Mouse (Mus musculus) neural tube, embryonic 12.5 days (tissue): ENCODE results near the gene Vmn1r43. TPM values are rescaled to one million over a fixed set of nuclear protein-coding genes. Genes with fewer than 3 reads are reported as not detected.
"Not testable (repeated sequence)": the region's sequence is repeated elsewhere in the genome, so short reads cannot be mapped to it uniquely, and the experiment has no call there.

Experiments
- ATAC-seq: fragments of 200-750 bp; cut with Nextera tagmentation; 2 replicates; pipeline ENCODE4 v1.8.0; 2017; ENCODE audit warnings: low read depth, mild to moderate bottlenecking, moderate TSS enrichment, moderate library complexity; ENCODE audit not compliant: low FRiP score
- H3K27ac ChIP-seq: fragments of 300-500 bp; sonication (generic); 2 replicates; pipeline ENCODE4 v1.5.1; 2016
- H3K27me3 ChIP-seq: fragments of 300-500 bp; sonication (generic); replicated peaks from 2 replicates; pipeline ENCODE4 v1.6.1; 2016; ENCODE audit warnings: mild to moderate bottlenecking
- H3K36me3 ChIP-seq: fragments of 300-500 bp; sonication (generic); 2 replicates; pipeline ENCODE4 v1.6.1; 2016; ENCODE audit warnings: mild to moderate bottlenecking
- H3K4me1 ChIP-seq: fragments of 300-500 bp; sonication (generic); 2 replicates; pipeline ENCODE4 v1.6.1; 2016
- H3K4me2 ChIP-seq: fragments of 300-500 bp; sonication (generic); replicated peaks from 2 replicates; pipeline ENCODE4 v1.6.1; 2016; ENCODE audit warnings: mild to moderate bottlenecking
- H3K4me3 ChIP-seq: fragments of 300-500 bp; sonication (generic); 2 replicates; pipeline ENCODE4 v1.5.1; 2016
- H3K9ac ChIP-seq: fragments of 300-500 bp; sonication (generic); 2 replicates; pipeline ENCODE4 v1.6.1; 2016; ENCODE audit warnings: mild to moderate bottlenecking
- H3K9me3 ChIP-seq: fragments of 300-500 bp; sonication (generic); 2 replicates; pipeline ENCODE4 v1.6.1; 2016; ENCODE audit warnings: mild to moderate bottlenecking
- WGBS: fragments of 180-500 bp; shearing (Covaris S2); methylation state at CpG from one replicate; pipeline ENCODE4 v1.1.7; 2016; 5-methylcytosine and 5-hydroxymethylcytosine counted together
- polyA plus RNA-seq: library from polyadenylated mRNA; unstranded; fragments of >200 nt; fragmentation: Nextera tagmentation; extraction: Ambion mirVana; gene quantifications from 2 replicates; pipeline ENCODE4 v1.2.1, GENCODE M21; 2016

Gene Vmn1r43
- not detected in 2 replicates for polyA plus RNA-seq

GRCm38 (mm10) chr6:89876313-89876712 lies at the start of gene Vmn1r43, which contains the start of gene Vmn1r42:
TSS of gene Vmn1r43 (minus strand) at chr6:89876413.
TSS of gene Vmn1r42 (minus strand) at chr6:89876413.
- not testable (repeated sequence) for H3K27me3 ChIP-seq, H3K9me3 ChIP-seq, H3K4me2 ChIP-seq, H3K4me3 ChIP-seq, H3K27ac ChIP-seq, H3K4me1 ChIP-seq, H3K9ac ChIP-seq, H3K36me3 ChIP-seq, ATAC-seq
- 85% methylated on average over 3 of the region's 3 CpGs for WGBS

- H3K27ac ChIP-seq, result no peak overlapping the region
- H3K9me3 ChIP-seq, result no peaks in the 10 kb centered on the region; the same call in 1 of the 2 replicates
- no peak for ATAC-seq
- H3K27me3 ChIP-seq, result no peaks in the 10 kb centered on the region
- H3K4me2 ChIP-seq, result no peak overlapping the region
- no peak overlapping the region for H3K9ac ChIP-seq
- H3K4me1 ChIP-seq, result no peaks in the 10 kb centered on the region
- no peak overlapping the region for H3K4me3 ChIP-seq
- 66% methylated on average over 2 of the region's 2 CpGs for WGBS
- H3K36me3 ChIP-seq, result no peaks in the 10 kb centered on the region
Observed at GRCm38 (mm10) chr6:89883812-89884211, 7.6 kb upstream of the Vmn1r43 start.

GRCm38 (mm10) chr6:89883360-89883759 lies 7.1 kb upstream of the Vmn1r43 start, which contains the start of gene Vmn1r44:
TSS of gene Vmn1r44 (plus strand) at chr6:89883660.
- H3K9ac ChIP-seq, result no peak within 1 kb of the TSS
- no peaks in the 10 kb centered on the region for H3K27me3 ChIP-seq
- WGBS, result 91% methylated on average over 1 of the region's 1 CpGs
- no peaks in the 10 kb centered on the region for H3K36me3 ChIP-seq
- no peak within 1 kb of the TSS for H3K4me2 ChIP-seq
- no peak for ATAC-seq
- H3K4me1 ChIP-seq, result no peaks in the 10 kb centered on the region
- no peaks in the 10 kb centered on the region; the same call in 1 of the 2 replicates for H3K9me3 ChIP-seq
- no peak within 1 kb of the TSS for H3K4me3 ChIP-seq
- no peak within 1 kb of the TSS for H3K27ac ChIP-seq

GRCm38 (mm10) chr6:89880867-89881266 lies 4.7 kb upstream of the Vmn1r43 start:
- ATAC-seq, result no peak
- H3K27ac ChIP-seq, result no peak overlapping the region
- no peaks in the 10 kb centered on the region for H3K36me3 ChIP-seq

GRCm38 (mm10) chr6:89876963-89877362 lies 750 bp upstream of the Vmn1r43 start:
- Histone ChIP-seq H3K27me3 (no peaks in the 10 kb centered on the region), H3K27ac (no peak overlapping the region), H3K4me1 (no peaks in the 10 kb centered on the region), H3K9ac (no peak overlapping the region), H3K36me3 (no peaks in the 10 kb centered on the region), H3K4me3 (no peak overlapping the region), H3K9me3 (no peaks in the 10 kb centered on the region; the same call in none of the 2 replicates), H3K4me2 (no peak overlapping the region)
- ATAC-seq, result no peak
- 83% methylated on average over 2 of the region's 2 CpGs for whole genome bisulfite sequencing

More at GRCm38 (mm10) chr6:89880867-89881266, 4.7 kb upstream of the Vmn1r43 start:
- Histone ChIP-seq H3K4me2 (no peak overlapping the region), H3K4me3 (no peak overlapping the region), H3K4me1 (no peaks in the 10 kb centered on the region), H3K9me3 (no peaks in the 10 kb centered on the region; the same call in none of the 2 replicates), H3K9ac (no peak overlapping the region), H3K27me3 (no peaks in the 10 kb centered on the region)

GRCm38 (mm10) chr6:89867976-89868375 lies 8.2 kb downstream of the Vmn1r43 start:
- Histone ChIP-seq H3K4me3 (no peak overlapping the region), H3K9ac (no peak overlapping the region), H3K27ac (no peak overlapping the region), H3K9me3 (peaks cover 18% of the 10 kb centered on the region), H3K36me3 (no peaks in the 10 kb centered on the region), H3K4me2 (no peak overlapping the region), H3K27me3 (no peaks in the 10 kb centered on the region), H3K4me1 (no peaks in the 10 kb centered on the region)
- WGBS, result 90% methylated on average over 2 of the region's 2 CpGs
- ATAC-seq, result no peak

GRCm38 (mm10) chr6:89867276-89867675 lies 8.9 kb downstream of the Vmn1r43 start:
- Histone ChIP-seq H3K36me3 (no peaks in the 10 kb centered on the region), H3K27ac (no peak overlapping the region), H3K4me2 (no peak overlapping the region), H3K27me3 (no peaks in the 10 kb centered on the region), H3K4me1 (no peaks in the 10 kb centered on the region), H3K9me3 (peaks cover 25% of the 10 kb centered on the region), H3K4me3 (no peak overlapping the region), H3K9ac (no peak overlapping the region)
- WGBS, result 92% methylated on average over 2 of the region's 2 CpGs
- no peak for ATAC-seq

GRCm38 (mm10) chr6:89863792-89864191 lies 12.4 kb downstream of the Vmn1r43 start:
- no peak overlapping the region for H3K9ac ChIP-seq
- H3K27ac ChIP-seq, result no peak overlapping the region
- no peaks in the 10 kb centered on the region for H3K27me3 ChIP-seq
- no peak overlapping the region for H3K4me2 ChIP-seq
- H3K9me3 ChIP-seq, result peaks cover 42% of the 10 kb centered on the region
- no peaks in the 10 kb centered on the region for H3K36me3 ChIP-seq
- no peak for ATAC-seq
- H3K4me3 ChIP-seq, result no peak overlapping the region
- 73% methylated on average over 4 of the region's 4 CpGs for WGBS
- H3K4me1 ChIP-seq, result no peaks in the 10 kb centered on the region

GRCm38 (mm10) chr6:89859839-89860238 lies 16.4 kb downstream of the Vmn1r43 start:
- no peak overlapping the region for H3K27ac ChIP-seq
- no peak for ATAC-seq

GRCm38 (mm10) chr6:89857552-89857951 lies 18.7 kb downstream of the Vmn1r43 start:
- Histone ChIP-seq H3K27ac (no peak overlapping the region), H3K27me3 (no peaks in the 10 kb centered on the region), H3K9ac (no peak overlapping the region), H3K9me3 (peaks cover 28% of the 10 kb centered on the region), H3K36me3 (no peaks in the 10 kb centered on the region), H3K4me1 (no peaks in the 10 kb centered on the region), H3K4me3 (no peak overlapping the region), H3K4me2 (no peak overlapping the region)
- no peak for ATAC-seq
- 80% methylated on average over 3 of the region's 3 CpGs for WGBS

More at GRCm38 (mm10) chr6:89859839-89860238, 16.4 kb downstream of the Vmn1r43 start:
- H3K9me3 ChIP-seq, result peaks cover 47% of the 10 kb centered on the region
- H3K4me1 ChIP-seq, result no peaks in the 10 kb centered on the region
- no peak overlapping the region for H3K9ac ChIP-seq
- WGBS, result 85% methylated on average over 2 of the region's 2 CpGs
- H3K27me3 ChIP-seq, result no peaks in the 10 kb centered on the region
- H3K4me3 ChIP-seq, result no peak overlapping the region
- no peaks in the 10 kb centered on the region for H3K36me3 ChIP-seq
- H3K4me2 ChIP-seq, result no peak overlapping the region

Other genes with a start within 250 kb of the Vmn1r43 start
- gene Txnrd3, start 232.4 kb downstream of the Vmn1r43 start, polyA plus RNA-seq, result 10.9 and 11.6 TPM in 2 replicates
- gene Vmn1r40, start 168.9 kb downstream of the Vmn1r43 start, polyA plus RNA-seq, result not detected in 2 replicates
- gene Vmn1r41, start 135.6 kb downstream of the Vmn1r43 start, polyA plus RNA-seq, result not detected in 2 replicates
- not detected in 2 replicates for gene Vmn1r42, start within 50 bp of the Vmn1r43 start, polyA plus RNA-seq
- not detected in 2 replicates for gene Vmn1r44, start 7.2 kb upstream of the Vmn1r43 start, polyA plus RNA-seq
- not detected in 2 replicates for gene Vmn1r45, start 64.2 kb upstream of the Vmn1r43 start, polyA plus RNA-seq
- not detected in 2 replicates for gene Vmn1r46, start 92.9 kb upstream of the Vmn1r43 start, polyA plus RNA-seq
- gene Vmn1r47, start 139.7 kb upstream of the Vmn1r43 start, polyA plus RNA-seq, result not detected in 2 replicates
- not detected in 2 replicates for gene Vmn1r48, start 160.4 kb upstream of the Vmn1r43 start, polyA plus RNA-seq
- gene Vmn1r49, start 202.1 kb upstream of the Vmn1r43 start, polyA plus RNA-seq, result not detected in 2 replicates
- not detected in 2 replicates for gene Vmn1r50, start 225.0 kb upstream of the Vmn1r43 start, polyA plus RNA-seq
- not detected in 2 replicates for gene Vmn1r51, start 246.2 kb upstream of the Vmn1r43 start, polyA plus RNA-seq